Mouse (Mus musculus) limb, embryonic 14.5 days (tissue): ENCODE data around the gene Snx9. TPM values are rescaled to one million over a fixed set of nuclear protein-coding genes. Genes with fewer than 3 reads are reported as not detected.

Source experiments
- ATAC-seq: fragments of 200-750 bp; cut with Nextera tagmentation; 2 replicates; pipeline ENCODE4 v1.8.0; 2017; ENCODE audit warnings: low read depth, moderate number of reproducible peaks, moderate TSS enrichment; ENCODE audit not compliant: low FRiP score
- DNase-seq: peaks from one replicate; pipeline ENCODE4 v3.0.0-alpha.2; 2015; ENCODE audit warnings: low spot score
- H3K27ac ChIP-seq: fragments of 300-500 bp; sonication (generic); replicated peaks from 2 replicates; pipeline ENCODE4 v1.5.1; 2014; ENCODE audit warnings: low read depth, mild to moderate bottlenecking, low read length, moderate library complexity, mixed read lengths
- H3K27me3 ChIP-seq: fragments of 300-500 bp; sonication (generic); 2 replicates; pipeline ENCODE4 v1.6.1; 2014; ENCODE audit warnings: low read length, mixed read lengths; ENCODE audit not compliant: control insufficient read depth, insufficient read depth
- H3K36me3 ChIP-seq: fragments of 300-500 bp; sonication (generic); 2 replicates; pipeline ENCODE4 v1.6.1; 2014; ENCODE audit warnings: mild to moderate bottlenecking, low read length, moderate library complexity, mixed read lengths; ENCODE audit not compliant: control insufficient read depth, insufficient read depth
- H3K4me1 ChIP-seq: fragments of 300-500 bp; sonication (generic); 2 replicates; pipeline ENCODE4 v1.6.1; 2014; ENCODE audit warnings: antibody characterized with exemption, low read length, mixed read lengths; ENCODE audit not compliant: control insufficient read depth, insufficient read depth
- H3K4me2 ChIP-seq: fragments of 300-500 bp; sonication (generic); replicated peaks from 2 replicates; pipeline ENCODE4 v1.6.1; 2014; ENCODE audit warnings: low read depth, mild to moderate bottlenecking, low read length, moderate library complexity; ENCODE audit not compliant: severe bottlenecking
- H3K4me3 ChIP-seq: fragments of 300-500 bp; sonication (generic); replicated peaks from 2 replicates; pipeline ENCODE4 v1.5.1; 2014; ENCODE audit warnings: low read length
- H3K9ac ChIP-seq: fragments of 300-500 bp; sonication (generic); 2 replicates; pipeline ENCODE4 v1.6.1; 2014; ENCODE audit warnings: mild to moderate bottlenecking, low read depth, low read length, moderate library complexity; ENCODE audit not compliant: severe bottlenecking
- H3K9me3 ChIP-seq: fragments of 300-500 bp; sonication (generic); 2 replicates; pipeline ENCODE4 v1.6.1; 2016; ENCODE audit warnings: low read length; ENCODE audit not compliant: control insufficient read depth
- POLR2A ChIP-seq: fragments of 200-500 bp; IDR thresholded peaks from 2 replicates; pipeline ENCODE4 v1.8.0; 2012; ENCODE audit warnings: inconsistent platforms, mild to moderate bottlenecking, moderate library complexity, borderline replicate concordance; ENCODE audit not compliant: insufficient read depth, insufficient read length; ENCODE audit errors: extremely low read depth
- WGBS: fragments of 180-500 bp; shearing (Covaris S2); extraction: QIAGEN DNeasy Blood & Tissue Kit; methylation state at CpG from one replicate; pipeline ENCODE4 v1.1.7; 2014; 5-methylcytosine and 5-hydroxymethylcytosine counted together
- polyA plus RNA-seq, 2 experiments: library from polyadenylated mRNA; depleted of rRNA in 1 of 2; stranded (reverse) in 1 of 2; unstranded in 1 of 2; fragments of >200 nt; fragmentation: Nextera tagmentation in 1 of 2; extraction: Ambion mirVana in 1 of 2; gene quantifications; 2 replicates each; pipeline versions ENCODE4 v1.2.1 to v1.2.3; 2012 to 2014

Snx9 gene
- polyA plus RNA-seq, 2 experiments: 39.1 to 41.9 TPM

DNA sequence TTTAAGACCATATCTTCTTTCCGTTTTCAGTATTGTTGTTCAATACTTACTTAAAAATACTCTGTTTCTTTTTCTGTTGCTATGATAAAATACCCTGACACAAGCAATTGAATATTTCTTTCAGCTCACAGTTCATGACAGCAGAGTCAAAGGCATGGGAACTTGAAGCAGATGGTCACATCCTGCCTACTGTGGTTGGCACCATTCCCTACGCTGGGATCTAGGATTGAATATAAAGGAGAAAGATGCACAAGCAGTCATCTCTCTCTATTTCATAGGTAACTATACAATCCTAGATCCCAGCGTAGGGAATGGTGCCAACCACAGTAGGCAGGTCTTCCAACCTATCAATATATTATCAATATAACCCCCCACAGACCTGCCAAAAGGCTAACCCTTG lies 9.3 kb downstream of the Snx9 start:
- Histone ChIP-seq H3K9ac (no peak overlapping the region), H3K36me3 (no peaks in the 10 kb centered on the region), H3K4me2 (no peak overlapping the region), H3K27ac (no peak overlapping the region), H3K4me1 (peaks cover 16% of the 10 kb centered on the region), H3K4me3 (no peak overlapping the region), H3K9me3 (no peaks in the 10 kb centered on the region), H3K27me3 (no peaks in the 10 kb centered on the region)
- no peak for TF ChIP-seq POLR2A
- DNase-seq (no peak), ATAC-seq (no peak)
- WGBS: 96% methylated on average over 3 of the region's 3 CpGs

DNA sequence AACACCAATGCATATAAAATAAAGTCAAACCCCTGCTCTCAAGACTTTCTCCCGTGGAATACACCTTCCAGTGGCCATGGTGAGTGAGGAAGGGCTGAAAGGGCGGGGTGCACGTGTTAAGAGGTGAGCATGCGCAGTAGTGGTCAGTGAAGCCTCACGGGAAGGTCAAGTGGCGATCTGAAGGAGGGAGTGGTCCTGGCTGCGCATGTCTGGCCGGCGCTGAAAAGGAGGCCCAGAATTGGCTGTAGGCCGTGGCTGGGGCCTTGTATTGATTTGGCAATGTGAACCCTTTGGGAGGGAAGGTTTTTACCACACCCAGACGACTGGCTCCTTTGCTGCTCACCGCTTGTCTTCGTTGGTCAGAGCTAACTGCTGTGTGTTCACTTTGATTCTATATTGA lies 12.8 kb downstream of the Snx9 start:
- Histone ChIP-seq H3K27ac (no peak overlapping the region), H3K9me3 (no peaks in the 10 kb centered on the region), H3K4me3 (no peak overlapping the region), H3K36me3 (no peaks in the 10 kb centered on the region), H3K27me3 (no peaks in the 10 kb centered on the region), H3K4me2 (no peak overlapping the region), H3K4me1 (peaks cover 12% of the 10 kb centered on the region), H3K9ac (no peak overlapping the region)
- WGBS: 91% methylated on average over 13 of the region's 13 CpGs
- no peak for TF ChIP-seq POLR2A
- ATAC-seq (no peak), DNase-seq (no peak)

DNA sequence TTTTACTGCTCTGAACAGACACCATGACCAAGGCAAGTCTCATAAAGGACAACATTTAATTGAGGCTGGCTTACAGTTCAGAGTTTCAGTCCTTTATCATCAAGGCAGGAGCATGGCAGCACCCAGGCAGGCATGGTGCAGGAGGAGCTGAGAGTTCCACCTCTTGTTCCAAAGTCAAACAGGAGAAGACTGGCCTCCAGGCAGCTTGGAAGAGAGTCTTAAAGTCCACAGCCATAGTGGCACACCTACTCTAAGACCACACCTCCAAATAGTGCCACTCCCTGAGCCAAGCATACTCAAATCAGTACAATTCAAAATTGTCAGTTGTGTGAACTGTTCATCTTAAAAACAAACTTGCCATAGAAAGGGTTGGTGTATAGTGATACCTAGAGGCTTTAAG lies 14.4 kb downstream of the Snx9 start:
- no peaks in the 10 kb centered on the region for H3K36me3 ChIP-seq
- no peaks in the 10 kb centered on the region for H3K9me3 ChIP-seq
- no peak overlapping the region for H3K9ac ChIP-seq
- no peaks in the 10 kb centered on the region for H3K27me3 ChIP-seq
- no peak overlapping the region for H3K4me2 ChIP-seq
- no peak for TF ChIP-seq POLR2A
- H3K4me3 ChIP-seq: no peak overlapping the region
- H3K27ac ChIP-seq: no peak overlapping the region
- no peaks in the 10 kb centered on the region for H3K4me1 ChIP-seq
- DNase-seq (no peak), ATAC-seq (no peak)

DNA sequence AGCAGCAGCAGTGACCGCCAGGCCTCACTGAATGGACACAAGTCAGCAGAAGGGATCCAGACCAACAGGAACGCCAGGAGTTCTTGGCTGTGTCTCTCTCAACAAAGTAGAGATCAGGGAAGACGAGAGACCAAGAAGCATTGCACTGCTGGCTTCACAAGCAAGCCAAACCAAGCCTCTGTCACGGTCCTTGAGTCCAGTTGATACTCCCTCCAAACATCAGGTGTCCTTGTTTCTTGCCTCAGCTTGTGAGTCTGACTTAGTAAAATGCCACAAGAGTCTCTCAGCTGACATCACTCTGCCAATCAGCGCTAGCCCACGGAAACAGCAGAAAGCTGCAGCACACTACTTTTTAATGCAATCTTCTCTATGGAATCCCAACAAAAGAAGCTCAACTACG lies 15.3 kb downstream of the Snx9 start:
- Histone ChIP-seq H3K36me3 (no peaks in the 10 kb centered on the region), H3K4me3 (no peak overlapping the region), H3K27me3 (no peaks in the 10 kb centered on the region), H3K4me1 (no peaks in the 10 kb centered on the region), H3K27ac (no peak overlapping the region), H3K9me3 (no peaks in the 10 kb centered on the region), H3K9ac (no peak overlapping the region), H3K4me2 (no peak overlapping the region)
- WGBS: 92% methylated on average over 7 of the region's 7 CpGs
- DNase-seq (no peak), ATAC-seq (no peak)
- no peak for TF ChIP-seq POLR2A

DNA sequence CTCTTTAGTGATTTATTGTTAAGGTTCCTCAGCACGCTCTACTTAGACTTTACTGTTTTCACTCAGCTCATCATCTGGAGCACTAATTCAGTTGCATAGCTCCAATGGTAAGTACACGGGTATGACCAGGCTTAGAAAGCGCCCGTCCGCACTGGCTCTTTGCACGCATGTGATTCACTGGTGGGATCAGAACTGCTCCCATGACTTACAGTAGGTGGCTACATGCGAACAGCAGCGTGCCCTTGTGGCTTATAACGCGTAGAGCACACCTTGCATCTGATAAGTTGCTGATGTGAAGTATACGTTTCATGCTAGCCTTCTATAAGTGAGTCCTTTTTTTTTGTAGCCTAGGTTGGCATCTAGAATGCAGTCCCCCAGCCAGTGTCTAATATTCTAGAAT lies 16.1 kb downstream of the Snx9 start:
- ATAC-seq (no peak), DNase-seq (no peak)
- Histone ChIP-seq H3K4me2 (no peak overlapping the region), H3K36me3 (no peaks in the 10 kb centered on the region), H3K27ac (no peak overlapping the region), H3K9ac (no peak overlapping the region), H3K4me3 (no peak overlapping the region), H3K27me3 (no peaks in the 10 kb centered on the region), H3K9me3 (no peaks in the 10 kb centered on the region), H3K4me1 (no peaks in the 10 kb centered on the region)
- no peak for TF ChIP-seq POLR2A
- 91% methylated on average over 11 of the region's 11 CpGs for WGBS

DNA sequence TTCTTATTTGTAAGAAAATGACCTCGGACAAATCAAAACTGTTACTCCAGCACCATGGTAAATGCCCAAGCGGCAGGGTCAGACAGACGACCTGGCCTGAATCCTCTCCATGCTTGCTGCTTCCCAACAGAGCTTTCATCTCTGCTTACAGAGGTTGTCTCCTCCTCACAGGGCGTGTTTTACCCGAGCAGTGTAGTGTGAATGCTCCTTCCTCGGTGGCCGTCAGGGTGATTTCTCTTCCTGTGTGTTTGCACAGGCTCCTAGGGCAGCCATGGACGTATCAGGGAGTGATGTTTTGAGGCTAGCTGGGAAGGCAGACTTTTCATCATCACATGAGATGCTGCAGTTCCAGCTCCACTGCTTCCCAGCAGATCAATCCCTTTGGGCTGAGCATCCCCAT lies 17.1 kb downstream of the Snx9 start:
- 56% methylated on average over 8 of the region's 8 CpGs for WGBS
- TF ChIP-seq POLR2A: no peak
- Histone ChIP-seq H3K36me3 (no peaks in the 10 kb centered on the region), H3K9ac (no peak overlapping the region), H3K27me3 (no peaks in the 10 kb centered on the region), H3K4me3 (no peak overlapping the region), H3K9me3 (no peaks in the 10 kb centered on the region), H3K27ac (no peak overlapping the region), H3K4me1 (no peaks in the 10 kb centered on the region), H3K4me2 (no peak overlapping the region)
- DNase-seq (no peak), ATAC-seq (no peak)
